Mouse (Mus musculus) neural tube, embryonic 12.5 days (tissue): ENCODE data around the gene 2310033P09Rik. TPM values are rescaled to one million over a fixed set of nuclear protein-coding genes. Genes with fewer than 3 reads are reported as not detected.

ENCODE experiments used
- ATAC-seq: fragments of 200-750 bp; cut with Nextera tagmentation; 2 replicates; pipeline ENCODE4 v1.8.0; 2017; ENCODE audit warnings: low read depth, mild to moderate bottlenecking, moderate TSS enrichment, moderate library complexity; ENCODE audit not compliant: low FRiP score
- H3K27ac ChIP-seq: fragments of 300-500 bp; sonication (generic); 2 replicates; pipeline ENCODE4 v1.5.1; 2016
- H3K27me3 ChIP-seq: fragments of 300-500 bp; sonication (generic); replicated peaks from 2 replicates; pipeline ENCODE4 v1.6.1; 2016; ENCODE audit warnings: mild to moderate bottlenecking
- H3K36me3 ChIP-seq: fragments of 300-500 bp; sonication (generic); 2 replicates; pipeline ENCODE4 v1.6.1; 2016; ENCODE audit warnings: mild to moderate bottlenecking
- H3K4me1 ChIP-seq: fragments of 300-500 bp; sonication (generic); 2 replicates; pipeline ENCODE4 v1.6.1; 2016
- H3K4me2 ChIP-seq: fragments of 300-500 bp; sonication (generic); replicated peaks from 2 replicates; pipeline ENCODE4 v1.6.1; 2016; ENCODE audit warnings: mild to moderate bottlenecking
- H3K4me3 ChIP-seq: fragments of 300-500 bp; sonication (generic); 2 replicates; pipeline ENCODE4 v1.5.1; 2016
- H3K9ac ChIP-seq: fragments of 300-500 bp; sonication (generic); 2 replicates; pipeline ENCODE4 v1.6.1; 2016; ENCODE audit warnings: mild to moderate bottlenecking
- H3K9me3 ChIP-seq: fragments of 300-500 bp; sonication (generic); 2 replicates; pipeline ENCODE4 v1.6.1; 2016; ENCODE audit warnings: mild to moderate bottlenecking
- WGBS: fragments of 180-500 bp; shearing (Covaris S2); methylation state at CpG from one replicate; pipeline ENCODE4 v1.1.7; 2016; 5-methylcytosine and 5-hydroxymethylcytosine counted together
- polyA plus RNA-seq: library from polyadenylated mRNA; unstranded; fragments of >200 nt; fragmentation: Nextera tagmentation; extraction: Ambion mirVana; gene quantifications from 2 replicates; pipeline ENCODE4 v1.2.1, GENCODE M21; 2016

Gene 2310033P09Rik
- polyA plus RNA-seq, 1 experiment from 2014 or later: 30.1 TPM

GRCm38 (mm10) chr11:59241841-59242240, 33.7 kb downstream of the 2310033P09Rik start:
- ATAC-seq: no peak
- Histone ChIP-seq H3K36me3 (no peaks in the 10 kb centered on the region), H3K4me2 (0 out of 2 replicates have a peak overlapping the region, but pooled peaks have one; percentile 5), H3K9ac (no peak overlapping the region), H3K9me3 (no peaks in the 10 kb centered on the region), H3K4me3 (no peak overlapping the region), H3K4me1 (peaks cover 8% of the 10 kb centered on the region), H3K27ac (no peak overlapping the region), H3K27me3 (peaks cover 15% of the 10 kb centered on the region; the same call in 1 of the 2 replicates)
- WGBS: 50% methylated on average over 3 of the region's 3 CpGs

GRCm38 (mm10) chr11:59243856-59244255, 35.7 kb downstream of the 2310033P09Rik start:
- H3K9ac ChIP-seq: no peak overlapping the region
- H3K4me3 ChIP-seq: no peak overlapping the region
- H3K36me3 ChIP-seq: no peaks in the 10 kb centered on the region
- no peak overlapping the region for H3K27ac ChIP-seq
- H3K27me3 ChIP-seq: peaks cover 15% of the 10 kb centered on the region; the same call in 1 of the 2 replicates
- 19% methylated on average over 6 of the region's 6 CpGs for WGBS
- peaks cover 6% of the 10 kb centered on the region for H3K4me1 ChIP-seq
- H3K9me3 ChIP-seq: no peaks in the 10 kb centered on the region
- no peak for ATAC-seq
- H3K4me2 ChIP-seq: no peak overlapping the region

GRCm38 (mm10) chr11:59248101-59248500, 40.0 kb downstream of the 2310033P09Rik start:
- ATAC-seq: no peak
- WGBS: 78% methylated on average over 10 of the region's 10 CpGs
- Histone ChIP-seq H3K4me3 (no peak overlapping the region), H3K27me3 (peaks cover 6% of the 10 kb centered on the region; the same call in 1 of the 2 replicates), H3K9me3 (no peaks in the 10 kb centered on the region), H3K9ac (no peak overlapping the region), H3K27ac (no peak overlapping the region), H3K4me1 (no peaks in the 10 kb centered on the region), H3K4me2 (no peak overlapping the region), H3K36me3 (no peaks in the 10 kb centered on the region)

- no peak overlapping the region for H3K4me3 ChIP-seq
- H3K27ac ChIP-seq: no peak overlapping the region
- H3K9me3 ChIP-seq: no peaks in the 10 kb centered on the region
- no peaks in the 10 kb centered on the region for H3K36me3 ChIP-seq
- no peak overlapping the region for H3K4me2 ChIP-seq
- 91% methylated on average over 7 of the region's 7 CpGs for WGBS
- no peak for ATAC-seq
- H3K9ac ChIP-seq: no peak overlapping the region
- peaks cover 5% of the 10 kb centered on the region; the same call in 1 of the 2 replicates for H3K4me1 ChIP-seq
- peaks cover 22% of the 10 kb centered on the region for H3K27me3 ChIP-seq
Measured at GRCm38 (mm10) chr11:59259647-59260046, 51.5 kb downstream of the 2310033P09Rik start.

Other genes with a start within 250 kb of the 2310033P09Rik start
- 20.5 TPM in 2 replicates for gene Trim11, start 230.2 kb upstream of the 2310033P09Rik start, polyA plus RNA-seq
- gene Obscn, start 71.9 kb upstream of the 2310033P09Rik start, polyA plus RNA-seq: 0.42 TPM in 2 replicates
- 6.5 and 7.8 TPM in 2 replicates for gene Iba57, start 44.6 kb upstream of the 2310033P09Rik start, polyA plus RNA-seq
- 0.23 and 0.39 TPM in 2 replicates for gene Gjc2, start 25.1 kb upstream of the 2310033P09Rik start, polyA plus RNA-seq
- gene Guk1, start 16.1 kb upstream of the 2310033P09Rik start, polyA plus RNA-seq: 111 and 113 TPM in 2 replicates
- 88.0 and 91.1 TPM in 2 replicates for gene Mrpl55, start 5.8 kb upstream of the 2310033P09Rik start, polyA plus RNA-seq
- 623 and 633 TPM in 2 replicates for gene Arf1, start 19.9 kb downstream of the 2310033P09Rik start, polyA plus RNA-seq
- gene Wnt3a, start 82.4 kb downstream of the 2310033P09Rik start, polyA plus RNA-seq: 3.4 and 4.1 TPM in 2 replicates
- gene Wnt9a, start 98.6 kb downstream of the 2310033P09Rik start, polyA plus RNA-seq: 3.9 and 4.2 TPM in 2 replicates
- gene Prss38, start 167.3 kb downstream of the 2310033P09Rik start, polyA plus RNA-seq: not detected in 2 replicates
- 13.6 and 14.5 TPM in 2 replicates for gene Jmjd4, start 241.7 kb downstream of the 2310033P09Rik start, polyA plus RNA-seq
- 278 and 282 TPM in 2 replicates for gene Snap47, start 242.9 kb downstream of the 2310033P09Rik start, polyA plus RNA-seq